Mouse (Mus musculus): ENCODE measurements around the gene Ms4a2. TPM values are rescaled to one million over a fixed set of nuclear protein-coding genes. Genes with fewer than 3 reads are reported as not detected.
A peak's percentile ranks its signal among the peaks of the same experiment; 100 is the strongest.

The Ms4a2 gene
- polyA plus RNA-seq, 1 experiment from 2014 or later = 0.04 TPM

GRCm38 (mm10) chr19:11614805-11615204 is 8.7 kb downstream of the Ms4a2 start:
- no peak overlapping the region for H3K27ac ChIP-seq (ENCODE audit: low read depth, low read length)
- 63% methylated on average over 2 of the region's 2 CpGs for WGBS
- no peak for TF ChIP-seq CTCF (IDR thresholded peaks at IDR 0.05; ENCODE audit: low read depth)
- no peak for ATAC-seq
- H3K27me3 ChIP-seq (replicated peaks; ENCODE audit: control insufficient read depth, insufficient read depth, low read length) = no peaks in the 10 kb centered on the region
- H3K4me1 ChIP-seq (replicated peaks; ENCODE audit: control insufficient read depth, insufficient read depth, low read length) = no peaks in the 10 kb centered on the region
- H3K9me3 ChIP-seq (ENCODE audit: control insufficient read depth) = no peaks in the 10 kb centered on the region
- H3K9ac ChIP-seq (ENCODE audit: low read depth, low read length) = no peak overlapping the region
- no peak overlapping the region for H3K4me3 ChIP-seq (ENCODE audit: low read depth, low read length)
- H3K4me2 ChIP-seq (replicated peaks; ENCODE audit: low read depth) = no peak overlapping the region
- H3K36me3 ChIP-seq (ENCODE audit: control insufficient read depth, insufficient read depth) = no peaks in the 10 kb centered on the region

GRCm38 (mm10) chr19:11613776-11614443 is 9.6 kb downstream of the Ms4a2 start:
- WGBS = 57% methylated on average over 8 of the region's 8 CpGs
- no peak overlapping the region for H3K9ac ChIP-seq (ENCODE audit: low read depth, low read length)
- ATAC-seq = no peak

GRCm38 (mm10) chr19:11613084-11613483 is 10.4 kb downstream of the Ms4a2 start:
- H3K9ac ChIP-seq (ENCODE audit: low read depth, low read length) = no peak overlapping the region
- H3K4me3 ChIP-seq (ENCODE audit: low read depth, low read length) = no peak overlapping the region
- no peak for ATAC-seq
- H3K4me1 ChIP-seq (replicated peaks; ENCODE audit: control insufficient read depth, insufficient read depth, low read length) = no peaks in the 10 kb centered on the region
- H3K27me3 ChIP-seq (replicated peaks; ENCODE audit: control insufficient read depth, insufficient read depth, low read length) = no peaks in the 10 kb centered on the region
- WGBS = 83% methylated on average over 1 of the region's 1 CpGs
- H3K9me3 ChIP-seq (ENCODE audit: control insufficient read depth) = no peaks in the 10 kb centered on the region
- no peaks in the 10 kb centered on the region for H3K36me3 ChIP-seq (ENCODE audit: control insufficient read depth, insufficient read depth)
- H3K27ac ChIP-seq (ENCODE audit: low read depth, low read length) = no peak overlapping the region
- H3K4me2 ChIP-seq (replicated peaks; ENCODE audit: low read depth) = no peak overlapping the region
- TF ChIP-seq CTCF (IDR thresholded peaks at IDR 0.05; ENCODE audit: low read depth) = no peak

More at GRCm38 (mm10) chr19:11613776-11614443, 9.6 kb downstream of the Ms4a2 start:
- Histone ChIP-seq H3K27ac (ENCODE audit: low read depth, low read length) (no peak overlapping the region), H3K4me3 (ENCODE audit: low read depth, low read length) (no peak overlapping the region), H3K27me3 (replicated peaks; ENCODE audit: control insufficient read depth, insufficient read depth, low read length) (no peaks in the 10 kb centered on the region), H3K9me3 (ENCODE audit: control insufficient read depth) (no peaks in the 10 kb centered on the region), H3K4me1 (replicated peaks; ENCODE audit: control insufficient read depth, insufficient read depth, low read length) (no peaks in the 10 kb centered on the region), H3K4me2 (replicated peaks; ENCODE audit: low read depth) (no peak overlapping the region), H3K36me3 (ENCODE audit: control insufficient read depth, insufficient read depth) (no peaks in the 10 kb centered on the region)
- no peak for TF ChIP-seq CTCF (IDR thresholded peaks at IDR 0.05; ENCODE audit: low read depth)

GRCm38 (mm10) chr19:11612293-11612692 is 11.2 kb downstream of the Ms4a2 start:
- Histone ChIP-seq H3K27ac (ENCODE audit: low read depth, low read length) (no peak overlapping the region), H3K4me1 (replicated peaks; ENCODE audit: control insufficient read depth, insufficient read depth, low read length) (no peaks in the 10 kb centered on the region), H3K9me3 (ENCODE audit: control insufficient read depth) (no peaks in the 10 kb centered on the region), H3K4me2 (replicated peaks; ENCODE audit: low read depth) (no peak overlapping the region), H3K9ac (ENCODE audit: low read depth, low read length) (no peak overlapping the region), H3K27me3 (replicated peaks; ENCODE audit: control insufficient read depth, insufficient read depth, low read length) (no peaks in the 10 kb centered on the region), H3K4me3 (ENCODE audit: low read depth, low read length) (no peak overlapping the region), H3K36me3 (ENCODE audit: control insufficient read depth, insufficient read depth) (no peaks in the 10 kb centered on the region)
- ATAC-seq = no peak
- no peak for TF ChIP-seq CTCF (IDR thresholded peaks at IDR 0.05; ENCODE audit: low read depth)
- 32% methylated on average over 2 of the region's 2 CpGs for WGBS

- Histone ChIP-seq H3K4me2 (replicated peaks; ENCODE audit: low read depth) (no peak overlapping the region), H3K9ac (ENCODE audit: low read depth, low read length) (no peak overlapping the region), H3K9me3 (ENCODE audit: control insufficient read depth) (no peaks in the 10 kb centered on the region), H3K27ac (ENCODE audit: low read depth, low read length) (no peak overlapping the region), H3K36me3 (ENCODE audit: control insufficient read depth, insufficient read depth) (no peaks in the 10 kb centered on the region), H3K27me3 (replicated peaks; ENCODE audit: control insufficient read depth, insufficient read depth, low read length) (no peaks in the 10 kb centered on the region), H3K4me1 (replicated peaks; ENCODE audit: control insufficient read depth, insufficient read depth, low read length) (no peaks in the 10 kb centered on the region), H3K4me3 (ENCODE audit: low read depth, low read length) (no peak overlapping the region)
- TF ChIP-seq CTCF (IDR thresholded peaks at IDR 0.05; ENCODE audit: low read depth) = peak; percentile 84
- no peak for ATAC-seq
- WGBS = 20% methylated on average over 6 of the region's 6 CpGs
Observed at GRCm38 (mm10) chr19:11611541-11611945, 12.0 kb downstream of the Ms4a2 start.

- 23% methylated on average over 1 of the region's 1 CpGs for WGBS
- no peak for ATAC-seq
Observed at GRCm38 (mm10) chr19:11608172-11608571, 15.3 kb downstream of the Ms4a2 start.

More at GRCm38 (mm10) chr19:11608172-11608571, 15.3 kb downstream of the Ms4a2 start:
- Histone ChIP-seq H3K9me3 (ENCODE audit: control insufficient read depth) (no peaks in the 10 kb centered on the region), H3K4me3 (ENCODE audit: low read depth, low read length) (no peak overlapping the region), H3K4me1 (replicated peaks; ENCODE audit: control insufficient read depth, insufficient read depth, low read length) (no peaks in the 10 kb centered on the region), H3K4me2 (replicated peaks; ENCODE audit: low read depth) (no peak overlapping the region), H3K36me3 (ENCODE audit: control insufficient read depth, insufficient read depth) (no peaks in the 10 kb centered on the region), H3K9ac (ENCODE audit: low read depth, low read length) (no peak overlapping the region), H3K27ac (ENCODE audit: low read depth, low read length) (no peak overlapping the region), H3K27me3 (replicated peaks; ENCODE audit: control insufficient read depth, insufficient read depth, low read length) (no peaks in the 10 kb centered on the region)
- peak; percentile 80 for TF ChIP-seq CTCF (IDR thresholded peaks at IDR 0.05; ENCODE audit: low read depth)
